Mouse (Mus musculus) embryo, embryonic 11 days (tissue): ENCODE data around the gene Jph3.

Experiments used
- DNase-seq: peaks from one replicate; pipeline ENCODE4 v3.0.0-alpha.2; 2015

Jph3 gene

DNA sequence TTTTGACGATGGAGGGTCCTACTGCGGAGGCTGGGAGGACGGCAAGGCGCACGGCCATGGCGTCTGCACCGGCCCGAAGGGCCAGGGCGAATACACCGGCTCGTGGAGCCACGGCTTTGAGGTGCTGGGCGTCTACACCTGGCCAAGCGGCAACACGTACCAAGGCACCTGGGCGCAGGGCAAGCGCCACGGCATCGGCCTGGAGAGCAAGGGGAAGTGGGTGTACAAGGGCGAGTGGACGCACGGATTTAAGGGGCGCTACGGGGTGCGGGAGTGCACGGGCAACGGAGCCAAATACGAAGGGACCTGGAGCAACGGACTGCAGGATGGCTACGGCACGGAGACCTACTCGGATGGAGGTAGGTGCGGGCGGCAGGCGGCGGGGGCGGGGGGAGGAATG is 1.2 kb downstream of the Jph3 start:
- peak; percentile 13 for DNase-seq

GRCm38 (mm10) chr8:121731060-121731459 is 1.6 kb downstream of the Jph3 start:
- no peak for DNase-seq

GRCm38 (mm10) chr8:121731471-121732333 is 2.3 kb downstream of the Jph3 start:
- peak; percentile 33 for DNase-seq

DNA sequence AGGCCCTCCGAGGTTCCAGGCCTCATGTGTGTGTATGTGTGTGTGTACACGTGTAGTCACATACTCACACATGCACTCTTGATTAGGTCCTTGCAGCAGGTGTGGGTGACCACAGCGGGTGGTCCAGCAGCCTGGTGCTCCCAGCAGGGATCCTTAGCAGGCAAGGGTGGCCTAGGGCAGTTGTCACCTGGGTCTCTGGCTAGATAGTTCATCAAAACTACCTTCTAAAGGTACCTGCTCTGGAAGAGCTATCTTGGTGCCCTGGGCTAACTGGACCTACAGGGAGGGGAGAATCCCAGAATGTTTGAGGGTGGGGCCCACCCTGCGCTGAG is 2.9 kb downstream of the Jph3 start:
- DNase-seq, result no peak

DNA sequence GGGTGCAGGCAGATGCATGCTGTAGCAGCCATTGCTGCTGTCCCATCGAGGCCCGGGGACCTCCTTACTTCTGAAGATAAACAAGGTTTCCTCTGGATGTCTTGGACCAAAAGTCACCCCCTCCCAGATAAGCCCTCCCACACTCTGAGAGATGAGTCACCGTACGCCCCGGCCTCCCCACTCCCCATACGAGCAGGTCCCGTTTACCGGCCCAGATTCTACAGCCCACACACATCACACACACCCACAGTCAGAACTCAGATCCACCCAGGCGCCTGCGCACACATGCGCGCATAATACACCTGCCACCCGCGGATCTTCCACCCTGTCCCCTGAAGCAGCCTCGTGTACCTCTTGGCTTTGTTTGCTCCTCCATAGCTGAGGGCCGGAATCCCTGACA is 4.8 kb downstream of the Jph3 start:
- no peak for DNase-seq

- DNase-seq, result peak; percentile 86
Observed at GRCm38 (mm10) chr8:121736236-121736635, 6.8 kb downstream of the Jph3 start.

DNA sequence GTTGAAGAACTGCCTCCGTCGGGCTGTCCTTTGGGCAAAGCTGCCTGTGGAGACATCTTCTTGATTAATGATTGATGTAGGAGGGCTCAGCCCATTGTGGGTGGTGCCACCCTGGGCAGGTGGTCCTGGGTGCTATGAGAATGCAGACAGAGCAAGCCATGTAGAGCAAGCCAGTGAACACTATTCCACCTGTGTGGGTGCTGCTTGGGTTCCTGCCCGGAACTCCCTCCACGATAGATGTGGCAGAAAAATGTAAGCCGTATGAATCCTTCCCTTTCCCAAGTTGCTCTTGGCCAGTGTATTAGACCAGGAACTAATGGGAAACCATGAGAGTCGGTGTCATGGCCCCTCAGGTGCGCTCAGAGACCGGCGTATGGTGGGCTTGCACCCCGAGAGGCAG is 11.3 kb downstream of the Jph3 start:
- no peak for DNase-seq

GRCm38 (mm10) chr8:121749501-121749900 is 20.1 kb downstream of the Jph3 start:
- no peak for DNase-seq

DNA sequence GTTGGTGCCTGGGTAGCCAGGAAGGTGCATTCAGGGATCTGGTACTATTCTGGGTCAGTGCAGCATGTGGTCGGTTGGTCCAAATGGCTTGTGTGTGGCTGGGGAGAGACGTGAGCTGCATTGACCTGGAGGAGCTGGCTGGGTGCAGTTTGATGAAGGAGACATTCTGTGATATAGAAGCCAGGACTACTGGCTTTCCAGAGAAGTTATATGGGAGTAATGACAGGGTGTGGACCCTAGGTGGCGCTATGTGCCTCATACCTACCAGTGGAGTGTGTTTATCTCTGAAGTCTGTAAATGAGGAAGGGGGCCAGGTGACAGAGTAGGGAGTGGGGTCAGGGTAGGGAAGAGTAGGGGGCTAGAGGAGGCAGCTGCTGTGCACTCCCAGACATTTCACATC is 21.1 kb downstream of the Jph3 start:
- DNase-seq, result no peak

GRCm38 (mm10) chr8:121751407-121751806 is 22.0 kb downstream of the Jph3 start:
- DNase-seq, result peak; percentile 69

DNA sequence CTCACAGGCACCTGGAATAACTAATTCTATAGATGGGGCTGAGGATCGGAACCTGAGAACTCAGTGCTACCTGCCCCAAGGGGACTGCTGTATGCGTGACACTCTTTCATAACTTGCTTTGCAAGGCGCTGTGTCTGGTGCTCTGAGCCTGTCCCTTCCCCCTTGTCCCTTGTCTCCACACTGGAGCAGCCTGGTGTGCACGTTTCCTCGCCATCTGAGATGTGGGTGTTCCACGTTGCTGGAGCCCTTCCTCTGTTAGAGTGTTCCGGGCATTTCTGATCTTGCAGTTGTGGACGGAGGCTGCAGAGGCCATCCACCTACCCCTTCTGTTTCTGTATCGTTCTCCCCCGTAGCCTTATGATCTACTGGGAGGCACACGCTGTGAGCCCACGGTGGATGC is 29.0 kb downstream of the Jph3 start:
- no peak for DNase-seq

GRCm38 (mm10) chr8:121760484-121760883 is 31.1 kb downstream of the Jph3 start:
- DNase-seq, result no peak

- DNase-seq, result peak; percentile 88
Observed at GRCm38 (mm10) chr8:121761480-121761879, 32.1 kb downstream of the Jph3 start.

GRCm38 (mm10) chr8:121762999-121763699 is 33.7 kb downstream of the Jph3 start:
- DNase-seq, result no peak

- DNase-seq, result no peak
Observed at GRCm38 (mm10) chr8:121763700-121764013, 34.2 kb downstream of the Jph3 start.

GRCm38 (mm10) chr8:121765594-121766138 is 36.2 kb downstream of the Jph3 start:
- DNase-seq, result no peak

GRCm38 (mm10) chr8:121769095-121769494 is 39.7 kb downstream of the Jph3 start:
- DNase-seq, result no peak

- DNase-seq, result no peak
Observed at GRCm38 (mm10) chr8:121769621-121770020, 40.2 kb downstream of the Jph3 start.

- peak; percentile 71 for DNase-seq
Observed at GRCm38 (mm10) chr8:121770845-121771752, 41.7 kb downstream of the Jph3 start.

DNA sequence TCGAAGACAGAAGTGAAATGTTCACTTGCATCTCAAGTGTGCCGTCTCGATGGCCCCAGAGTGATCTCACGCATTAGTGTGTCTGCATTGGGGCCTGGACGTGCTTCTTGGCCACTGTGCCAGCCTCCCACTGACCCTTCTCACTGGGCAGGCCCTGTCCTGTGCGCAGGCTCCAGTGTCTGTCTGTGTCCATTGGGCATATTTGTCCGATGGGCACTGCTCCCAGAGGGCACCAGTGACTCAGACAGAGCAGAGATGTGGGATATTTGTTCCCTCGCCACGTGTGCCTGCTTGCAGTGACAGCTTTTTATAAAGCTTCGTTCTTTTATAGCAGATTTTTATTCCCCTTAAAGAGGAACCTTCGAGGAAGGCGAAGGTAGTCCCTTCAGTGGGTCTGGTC is 44.5 kb downstream of the Jph3 start:
- DNase-seq, result no peak

DNA sequence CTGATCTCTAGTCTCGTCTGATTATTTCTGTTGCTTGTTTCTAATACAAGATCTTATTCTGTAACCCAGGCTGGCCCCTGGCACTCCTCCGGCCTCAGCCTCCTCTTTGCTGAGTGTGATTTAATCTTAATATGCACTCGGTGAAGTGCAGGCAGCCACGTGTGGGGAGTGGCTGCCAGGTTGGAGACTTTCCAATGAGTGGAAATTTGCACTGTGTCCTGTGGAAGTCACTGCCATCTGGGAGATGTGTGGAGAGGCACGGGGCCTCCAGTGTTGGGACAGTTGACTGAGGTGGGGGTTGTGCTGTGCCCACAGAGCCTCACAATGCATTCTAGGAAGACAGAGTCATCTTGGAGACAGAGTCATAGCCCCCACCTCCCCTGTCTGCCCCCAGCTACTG is 53.1 kb downstream of the Jph3 start:
- DNase-seq, result no peak

DNA sequence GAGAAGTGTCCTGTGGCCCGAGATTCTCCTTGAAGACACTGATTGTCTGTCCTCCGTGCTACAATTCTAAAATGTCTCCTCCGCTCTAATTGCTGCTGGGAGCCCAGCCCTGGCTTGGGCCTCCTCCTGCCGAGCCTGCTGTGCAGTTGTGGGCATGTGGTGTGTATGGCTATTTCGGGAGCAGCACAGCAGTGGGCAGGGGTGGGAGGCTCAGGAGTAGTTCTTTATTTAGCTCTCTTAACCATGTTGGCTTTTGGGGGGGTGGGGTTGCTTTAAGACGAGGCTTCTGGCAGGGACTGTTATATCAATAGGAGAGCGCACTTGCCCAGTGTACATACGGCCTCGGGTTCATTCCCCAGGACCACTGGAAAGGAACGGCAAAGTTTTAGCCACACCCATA is 57.1 kb downstream of the Jph3 start:
- DNase-seq, result no peak

DNA sequence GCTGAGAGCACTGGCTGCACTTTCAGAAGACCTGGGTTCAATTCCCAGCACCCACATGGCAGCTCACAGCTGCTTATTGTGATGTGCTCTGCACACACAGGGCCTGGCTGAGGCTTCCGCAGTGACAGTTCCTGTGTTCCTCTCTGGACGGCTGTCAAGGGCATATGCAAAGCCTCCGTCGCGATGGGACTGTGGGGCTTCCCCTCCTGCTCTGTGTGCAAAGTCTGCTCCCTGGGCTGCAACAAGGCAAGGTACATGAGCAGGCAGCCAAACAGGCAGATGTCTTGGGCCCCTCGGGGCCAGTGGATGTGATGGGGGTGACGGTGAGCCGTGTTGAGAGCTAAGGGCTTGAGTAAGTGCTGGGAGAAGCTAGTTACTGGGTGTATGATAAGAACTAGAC is 59.4 kb downstream of the Jph3 start:
- no peak for DNase-seq
